Mouse (Mus musculus) right cerebral cortex, postnatal 10 days (tissue): Measurements from ENCODE around the gene Agpat2.

ENCODE experiments used
- DNase-seq, 2 experiments: peaks; one replicate each; pipeline ENCODE4 v3.0.0; 2021; ENCODE audit warnings: low spot score in 2 of 2

The Agpat2 gene

DNA sequence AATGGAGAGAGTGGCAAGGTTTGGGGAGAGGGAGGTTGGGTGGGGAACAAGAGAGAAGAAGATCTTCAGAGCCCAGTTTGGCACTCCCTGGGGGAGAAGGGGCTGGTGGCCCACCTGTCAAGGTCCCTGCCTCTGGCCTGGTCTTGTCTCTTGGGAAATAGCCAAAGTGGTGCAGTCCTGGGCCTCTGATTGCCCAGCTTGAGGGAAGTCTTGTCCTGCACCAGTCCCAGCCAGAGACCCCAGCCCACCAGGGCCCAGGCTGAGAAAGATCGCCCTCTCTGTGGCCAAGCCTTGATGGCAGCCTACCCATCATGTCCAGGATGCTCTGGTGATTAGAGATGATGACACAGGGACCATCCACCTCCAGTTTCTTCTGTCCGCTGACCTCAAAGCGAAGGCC is 7.3 kb downstream of the Agpat2 start:
- DNase-seq: no peak

DNA sequence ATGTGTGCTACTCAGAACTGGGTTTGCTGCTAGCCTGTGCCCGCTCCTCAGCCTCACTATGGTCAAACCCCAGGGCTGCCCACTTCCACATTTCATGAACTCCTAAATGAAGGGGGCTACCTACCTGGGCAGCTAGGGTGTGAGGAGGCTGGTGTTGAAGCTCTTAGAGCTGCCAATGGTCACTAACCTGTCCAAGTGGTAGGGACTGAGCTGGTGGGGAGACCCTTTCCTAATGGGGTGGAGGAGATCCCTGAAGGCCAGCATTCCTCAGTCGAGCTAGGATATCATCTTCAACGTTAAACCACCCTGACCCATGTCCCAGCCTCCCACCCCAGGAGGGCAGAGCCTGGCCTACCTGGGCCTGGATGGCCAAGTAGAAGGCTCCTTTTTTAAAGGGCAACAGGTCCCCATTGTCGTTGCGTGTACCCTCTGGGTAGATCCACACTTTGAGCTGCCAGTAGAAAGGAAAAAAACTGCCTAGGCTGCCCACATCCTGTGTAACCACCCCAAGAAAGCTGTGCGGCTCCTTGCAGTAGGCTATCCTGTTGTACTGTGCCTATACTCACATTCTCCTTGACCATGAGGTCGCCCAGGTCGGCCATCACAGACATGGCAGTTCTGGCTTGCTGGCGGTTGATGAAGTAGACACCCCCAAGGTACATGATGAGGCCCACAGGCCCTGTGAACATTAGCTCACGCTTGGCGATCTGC is 8.3 kb downstream of the Agpat2 start:
- DNase-seq: no peak

DNA sequence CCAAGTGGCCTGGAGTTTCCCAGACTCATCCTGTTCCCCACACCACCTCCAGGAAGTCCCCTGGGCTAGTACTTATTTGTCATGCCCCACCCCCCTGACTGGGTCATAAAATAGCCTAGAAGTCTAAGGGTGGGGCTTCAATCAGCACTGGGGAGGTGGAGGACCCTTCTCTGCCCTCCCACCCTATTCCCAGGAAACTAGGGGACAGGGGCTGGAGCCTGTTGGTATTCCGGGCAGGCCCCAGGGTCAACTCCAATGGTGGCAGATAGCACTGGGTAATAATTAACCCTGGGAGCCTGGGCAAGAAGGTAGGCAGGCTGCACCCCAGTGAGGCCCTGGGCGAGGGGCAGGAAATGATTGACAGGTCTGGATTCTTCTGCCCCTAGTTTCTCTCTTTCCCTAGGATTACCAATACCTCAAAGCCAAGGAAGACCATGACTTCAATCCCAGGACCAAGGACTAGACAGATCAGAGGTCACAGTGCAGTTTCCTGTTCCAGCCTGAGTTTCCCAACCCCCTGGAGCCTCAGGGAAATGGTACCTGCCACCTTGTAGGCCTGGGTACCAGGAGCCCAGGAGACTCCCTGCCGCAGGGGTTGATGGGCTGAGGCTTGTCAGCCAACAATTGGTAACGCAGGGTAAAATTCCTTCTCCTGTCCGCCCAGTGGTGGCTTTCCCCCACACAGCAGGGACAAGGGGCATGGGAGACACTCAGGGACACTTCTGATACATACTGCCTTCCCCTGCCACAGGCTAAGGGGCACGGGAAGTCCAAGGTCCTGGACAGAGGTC is 9.1 kb downstream of the Agpat2 start:
- no peak for DNase-seq

DNA sequence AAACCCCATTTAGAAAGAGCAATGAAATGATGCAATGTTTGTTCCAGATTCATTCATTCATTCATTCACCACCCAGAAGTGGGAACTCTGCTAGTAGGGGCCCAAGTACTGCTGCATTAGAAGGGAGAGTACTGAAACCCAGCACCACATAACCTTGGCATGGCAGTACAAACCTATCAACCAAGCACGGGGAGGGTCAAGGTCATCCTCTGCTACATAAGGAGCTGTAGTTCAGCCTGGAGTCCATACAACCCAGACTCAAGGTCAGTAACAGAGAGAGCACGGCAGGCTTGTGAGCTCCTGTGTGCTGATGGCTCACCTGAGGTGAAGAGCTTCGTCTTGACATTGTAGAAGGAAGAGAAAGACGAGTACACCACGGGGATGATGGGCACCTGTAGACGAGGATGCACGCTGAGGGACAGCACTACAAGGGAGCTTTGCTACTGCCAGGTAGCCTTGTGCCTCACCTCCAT is 9.7 kb downstream of the Agpat2 start:
- no peak for DNase-seq

DNA sequence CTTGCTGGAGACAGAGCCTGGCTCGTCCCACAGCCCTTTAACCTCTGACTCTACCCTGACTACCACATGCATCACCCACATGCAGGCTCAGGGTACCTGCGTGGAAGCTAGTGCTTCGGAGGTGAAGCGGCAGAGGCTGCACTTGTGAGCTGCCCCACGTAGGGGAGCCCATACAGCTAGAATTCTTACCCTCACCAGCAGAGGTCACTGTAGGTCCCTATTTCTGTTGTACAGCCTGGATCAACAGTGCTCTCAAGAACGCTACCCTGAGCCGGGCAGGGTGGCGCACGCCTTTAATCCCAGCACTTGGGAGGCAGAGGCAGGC is 10.2 kb downstream of the Agpat2 start:
- DNase-seq: peak in 1 of 2 experiments; percentile 44

DNA sequence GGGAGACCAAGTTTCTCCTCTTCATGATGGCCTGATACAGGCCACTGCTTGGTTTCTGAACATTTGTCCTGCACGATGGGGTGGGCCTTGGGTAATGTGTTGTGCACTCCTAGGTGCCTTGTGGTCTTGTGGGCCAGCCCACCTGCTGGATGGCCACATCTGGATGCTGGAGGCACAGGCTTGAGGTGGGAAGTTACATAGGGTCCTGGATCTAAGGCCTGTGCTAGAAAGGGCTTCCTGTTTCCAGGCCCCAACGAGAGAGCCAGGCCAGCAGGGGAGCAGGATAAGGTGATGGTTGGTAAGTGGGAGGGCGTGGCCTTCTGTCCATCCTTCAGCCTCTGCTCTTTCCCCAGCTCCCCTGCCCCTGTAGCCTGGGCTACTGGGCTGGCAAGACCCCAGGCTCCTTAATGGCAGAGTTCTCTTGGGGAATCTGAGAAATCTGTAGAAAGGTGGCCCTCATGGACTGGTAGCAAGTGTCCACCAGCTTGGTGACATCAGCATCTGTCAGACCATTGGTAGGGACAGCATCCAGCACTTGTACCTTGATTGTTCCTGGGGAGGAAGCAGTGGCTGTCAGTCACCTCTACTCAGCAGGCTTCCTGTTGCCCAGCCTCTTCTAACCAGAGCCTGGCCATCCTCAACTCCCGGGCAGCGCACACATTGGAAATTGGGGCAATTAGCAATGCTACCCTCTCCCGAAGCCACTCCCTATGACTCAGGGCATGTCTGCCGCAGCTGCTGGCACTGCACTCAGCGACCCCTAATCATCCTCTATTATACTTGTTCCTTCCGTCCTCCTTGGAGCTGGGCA is 10.8 kb downstream of the Agpat2 start:
- DNase-seq: no peak

DNA sequence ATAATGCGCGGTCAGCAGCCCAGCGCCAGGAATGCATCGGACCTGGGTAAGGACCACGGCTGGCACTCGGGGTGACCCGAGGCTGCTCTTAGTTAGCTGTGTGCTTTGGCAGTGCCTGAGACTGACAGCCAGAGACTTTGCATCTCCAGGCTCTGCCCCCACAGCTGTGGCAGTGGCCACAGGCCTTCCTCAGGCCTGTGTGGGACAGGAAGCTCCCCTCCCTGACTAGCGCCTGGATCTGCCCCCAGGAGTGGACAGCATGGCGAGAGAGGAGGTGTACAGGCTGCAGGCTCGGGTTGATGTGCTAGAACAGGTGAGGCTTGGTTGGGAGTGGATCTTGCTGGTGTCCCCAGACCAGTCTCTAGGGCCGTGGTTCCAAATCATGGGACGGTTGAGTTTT is 12.8 kb downstream of the Agpat2 start:
- no peak for DNase-seq

DNA sequence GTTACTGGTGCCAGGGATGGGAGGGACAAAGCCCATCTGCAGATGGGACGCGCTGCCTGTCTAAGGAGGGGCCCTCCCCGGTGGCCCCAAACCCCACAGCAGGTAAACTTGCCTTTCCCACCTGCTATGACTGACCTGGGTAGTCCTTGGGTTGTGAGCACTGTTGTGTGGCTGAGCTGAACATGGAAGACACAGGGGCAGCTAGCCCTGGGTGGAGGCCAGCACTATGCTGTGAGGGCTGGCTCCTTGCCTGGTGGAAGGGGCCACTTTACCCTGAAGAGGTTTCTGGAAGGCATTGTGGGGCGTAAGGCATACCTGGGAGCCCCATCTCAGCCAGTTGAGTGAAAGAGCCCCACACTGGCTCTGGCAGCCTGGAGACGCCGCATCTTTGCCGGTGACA is 13.3 kb downstream of the Agpat2 start:
- DNase-seq: no peak

DNA sequence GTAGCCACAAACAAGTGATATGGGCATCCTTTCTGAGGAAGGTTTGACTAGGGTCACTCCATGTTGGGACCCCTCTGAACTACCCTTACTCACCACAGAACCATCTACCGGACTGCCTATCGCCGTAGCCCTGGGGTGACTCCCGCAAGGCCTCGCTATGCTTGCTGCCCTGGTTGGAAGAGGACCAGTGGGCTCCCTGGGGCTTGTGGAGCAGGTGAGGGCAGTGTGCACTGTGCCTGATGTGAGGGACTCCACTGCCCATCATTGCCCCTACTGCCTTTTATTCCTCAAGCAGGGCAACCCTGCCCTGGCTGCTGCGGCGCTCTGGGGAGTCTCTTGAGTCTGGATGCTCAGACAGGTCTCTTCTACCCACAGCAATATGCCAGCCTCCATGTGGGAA is 13.9 kb downstream of the Agpat2 start:
- no peak for DNase-seq

DNA sequence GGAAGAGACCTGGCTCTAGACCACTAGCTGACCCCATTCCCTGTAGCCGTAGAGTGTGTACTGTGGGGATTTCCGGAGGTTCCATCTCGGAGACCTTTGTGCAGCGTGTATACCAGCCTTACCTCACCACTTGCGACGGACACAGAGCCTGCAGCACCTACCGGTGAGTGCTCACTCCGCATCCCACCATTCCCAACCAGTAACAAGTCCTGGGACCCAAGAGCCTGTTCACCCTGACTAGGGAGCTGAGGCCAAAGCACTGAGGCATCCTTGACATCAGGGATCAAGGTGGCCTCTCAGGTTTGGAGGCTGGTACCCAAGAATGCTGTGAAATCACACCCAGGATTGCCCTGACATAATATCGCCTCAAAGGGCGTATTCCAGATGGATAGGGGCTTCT is 14.9 kb downstream of the Agpat2 start:
- no peak for DNase-seq

DNA sequence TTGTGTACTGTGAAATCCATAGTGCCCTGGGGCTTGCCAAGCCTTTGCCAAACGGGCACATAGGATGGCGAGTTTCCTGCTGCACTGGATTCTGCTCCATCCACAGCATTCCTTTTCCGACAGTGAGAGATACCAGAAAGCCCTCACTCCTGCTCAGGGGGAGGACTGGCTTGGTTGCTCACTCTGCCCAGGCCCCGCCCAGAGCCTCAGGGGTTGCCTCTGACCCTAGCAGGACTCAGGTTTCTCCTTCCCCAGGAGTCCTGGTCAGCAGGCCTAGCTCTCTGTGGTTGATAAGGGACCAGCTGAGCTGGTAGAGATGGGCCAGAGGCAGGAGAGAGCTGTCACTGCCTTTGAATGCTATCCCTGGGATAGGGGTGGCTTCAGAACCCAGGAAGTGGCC is 15.6 kb downstream of the Agpat2 start:
- no peak for DNase-seq

DNA sequence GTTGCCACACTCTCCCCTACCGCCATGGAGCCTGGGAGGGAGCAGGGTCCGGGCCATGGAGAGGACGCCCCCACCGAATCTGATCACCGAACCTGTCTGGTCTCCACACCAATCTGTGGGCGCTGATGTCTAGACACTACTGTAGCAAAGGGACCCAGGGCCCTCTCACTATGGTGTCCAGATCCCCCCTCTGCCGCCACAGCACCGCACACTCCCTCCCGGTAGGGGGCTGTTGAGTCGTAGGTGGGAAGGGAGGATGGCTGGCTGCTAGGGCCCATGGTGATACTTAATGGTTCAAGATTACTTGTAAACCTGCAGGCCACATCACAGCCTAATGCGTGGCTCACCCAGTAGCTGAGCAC is 17.2 kb downstream of the Agpat2 start:
- DNase-seq: peak; percentile 51 to 56

DNA sequence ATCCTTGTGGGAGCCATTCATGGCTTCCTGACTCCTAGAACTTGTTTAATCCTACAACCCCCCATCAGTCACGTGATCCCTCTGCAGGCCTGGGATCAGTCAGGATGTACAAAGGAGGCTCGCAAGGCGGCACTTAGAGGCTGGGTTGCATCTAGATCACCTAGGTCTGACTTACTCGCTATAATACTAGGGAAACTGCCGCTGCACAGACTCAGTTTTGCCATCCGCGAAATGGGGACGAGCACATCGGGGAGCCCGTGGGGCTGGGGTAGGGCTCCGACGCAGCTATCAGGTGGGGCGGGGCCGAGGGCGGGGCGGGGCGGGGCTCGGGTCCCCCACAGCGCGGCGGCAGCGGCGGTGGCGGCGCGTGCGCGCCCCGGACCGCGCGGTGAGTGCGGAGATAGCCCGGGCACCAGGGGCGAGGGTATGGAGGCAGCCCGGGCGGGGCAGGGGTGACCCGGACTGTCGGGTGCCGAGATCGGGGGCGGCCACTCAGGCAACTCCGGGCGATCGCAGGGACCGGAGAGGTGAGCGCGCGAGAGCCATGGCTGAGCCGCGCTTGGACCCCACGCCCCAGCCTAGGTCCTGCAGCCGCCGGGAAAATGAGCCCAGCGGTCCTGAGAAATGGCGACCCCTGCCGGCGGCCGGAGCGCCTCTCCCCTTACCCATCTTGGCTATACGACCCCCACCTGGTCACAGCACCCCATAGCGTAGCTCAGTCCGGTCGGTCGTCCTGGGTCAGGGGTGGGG is 17.7 kb downstream of the Agpat2 start, which contains the start of gene Gm20532:
Gene Gm20532, plus strand, starts transcription at position 346 of the 750 bp plus-strand sequence.
- peak; percentile 68 to 71 for DNase-seq

DNA sequence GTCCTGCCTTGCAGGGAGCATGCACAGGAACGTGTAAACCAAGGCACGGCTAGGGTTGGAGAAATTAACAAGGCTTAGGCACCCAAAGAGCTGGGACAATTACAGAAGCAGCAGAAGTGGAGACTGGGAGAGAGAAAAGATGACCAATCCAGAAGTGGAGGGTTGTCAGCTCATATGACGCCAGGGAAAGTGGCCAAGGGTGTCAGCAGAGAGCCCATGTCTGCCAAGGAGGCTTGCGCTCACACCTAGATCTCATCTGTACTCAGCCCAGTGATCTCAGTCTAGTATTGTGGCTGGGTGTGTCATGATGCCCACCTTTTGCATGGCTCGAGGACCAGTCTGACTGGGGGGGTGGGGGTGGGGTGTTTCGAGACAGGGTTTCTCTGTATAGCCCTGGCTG is 18.5 kb downstream of the Agpat2 start:
- DNase-seq: no peak

DNA sequence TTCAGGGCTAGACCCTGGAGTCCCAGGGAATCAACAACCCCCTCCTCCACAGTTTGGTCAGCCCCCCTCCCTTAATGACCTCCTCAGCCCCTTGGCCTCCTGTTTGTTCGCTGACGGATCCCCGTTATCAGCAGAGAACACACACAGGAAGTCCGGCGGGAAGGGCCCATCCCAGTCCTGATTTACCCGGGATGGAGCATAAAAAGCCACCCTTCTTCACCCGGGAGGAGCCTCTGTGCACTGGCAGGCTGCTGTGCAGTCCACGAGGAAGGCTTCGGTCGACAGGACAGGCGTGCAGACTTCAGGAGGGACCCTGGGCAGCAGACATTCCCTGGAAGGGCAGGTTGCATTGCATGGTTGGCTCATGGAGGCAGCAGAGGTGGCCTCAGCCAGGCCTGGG is 20.6 kb downstream of the Agpat2 start:
- no peak for DNase-seq

DNA sequence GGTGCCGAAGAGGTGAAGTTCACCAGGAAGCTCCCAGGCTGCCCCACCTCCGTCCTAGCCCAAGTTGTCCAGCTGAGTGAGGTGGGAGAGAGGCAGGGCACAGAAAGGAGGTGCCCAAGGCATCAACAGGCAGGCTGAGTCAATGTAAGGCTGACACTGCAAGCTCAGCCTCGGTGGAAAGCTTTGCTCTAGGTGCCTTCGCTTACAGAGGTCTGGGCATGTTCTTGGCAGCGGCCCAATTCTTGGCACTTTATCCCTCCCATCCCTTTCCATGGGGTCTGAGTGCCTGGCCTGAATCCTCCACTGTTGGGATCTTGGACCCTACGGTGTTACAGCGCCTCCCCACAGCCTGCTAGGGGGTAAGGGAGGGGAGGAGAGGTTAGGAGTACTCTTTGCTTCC is 21.5 kb downstream of the Agpat2 start:
- no peak for DNase-seq

DNA sequence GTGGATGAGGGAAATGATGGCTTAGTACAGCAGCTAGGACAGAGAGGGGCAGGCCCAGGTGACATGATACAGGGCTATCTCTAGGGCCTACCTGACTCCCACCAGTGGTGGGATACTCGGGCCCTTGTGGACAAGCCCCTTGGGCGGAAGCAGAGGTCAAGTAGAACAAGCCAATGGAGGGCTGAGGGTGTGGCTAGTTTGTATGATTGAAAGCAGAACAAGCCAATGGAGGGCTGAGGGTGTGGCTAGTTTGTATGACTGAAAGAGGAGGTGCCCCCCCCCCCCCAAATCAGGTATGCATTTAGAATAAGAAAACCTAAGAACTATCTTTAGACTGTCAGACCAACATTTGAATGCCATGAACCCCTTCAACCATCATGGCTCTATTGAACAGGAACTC is 22.0 kb downstream of the Agpat2 start:
- DNase-seq: no peak

DNA sequence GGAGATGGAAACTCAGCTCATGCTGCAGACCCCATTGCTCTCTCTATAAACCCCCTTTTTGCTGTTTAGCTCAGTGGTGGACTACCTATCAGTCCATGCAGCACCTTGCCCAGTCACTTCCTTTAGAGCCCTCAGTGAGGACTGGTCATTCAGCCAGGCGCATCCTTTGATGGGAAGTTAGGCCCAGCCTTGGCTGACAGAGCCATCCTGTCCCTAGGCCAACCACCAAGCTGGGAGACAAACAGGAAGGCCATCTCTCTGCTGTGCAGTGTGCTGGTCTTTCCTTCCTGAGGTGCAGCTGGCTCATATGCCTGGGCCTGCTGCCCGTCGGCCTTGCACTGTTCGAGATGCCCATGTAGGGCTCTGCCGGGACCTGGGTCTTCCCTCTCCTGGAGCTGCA is 23.5 kb downstream of the Agpat2 start:
- DNase-seq: no peak

DNA sequence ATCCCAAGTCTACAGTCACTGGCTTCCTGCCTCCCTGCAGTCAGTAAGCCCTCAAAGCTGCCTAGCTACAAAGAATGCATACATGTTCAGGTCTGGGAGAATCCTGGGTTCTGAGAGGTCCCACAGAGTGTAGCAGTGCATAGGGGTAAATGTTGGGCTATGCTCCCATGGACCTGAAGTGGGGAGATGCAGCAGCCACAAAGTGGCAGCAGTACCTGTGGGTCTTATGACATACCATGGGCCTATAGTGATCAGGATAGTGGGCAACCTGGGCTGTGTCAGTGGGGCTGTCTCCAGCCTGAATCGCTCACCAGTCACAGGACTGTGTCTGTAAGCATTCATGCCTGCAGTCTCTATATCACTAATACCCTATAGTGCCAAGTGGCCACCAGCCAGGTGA is 24.5 kb downstream of the Agpat2 start, which contains the start of gene Egfl7:
Gene Egfl7, plus strand, starts transcription at position 301 of the 400 bp plus-strand sequence.
- no peak for DNase-seq

DNA sequence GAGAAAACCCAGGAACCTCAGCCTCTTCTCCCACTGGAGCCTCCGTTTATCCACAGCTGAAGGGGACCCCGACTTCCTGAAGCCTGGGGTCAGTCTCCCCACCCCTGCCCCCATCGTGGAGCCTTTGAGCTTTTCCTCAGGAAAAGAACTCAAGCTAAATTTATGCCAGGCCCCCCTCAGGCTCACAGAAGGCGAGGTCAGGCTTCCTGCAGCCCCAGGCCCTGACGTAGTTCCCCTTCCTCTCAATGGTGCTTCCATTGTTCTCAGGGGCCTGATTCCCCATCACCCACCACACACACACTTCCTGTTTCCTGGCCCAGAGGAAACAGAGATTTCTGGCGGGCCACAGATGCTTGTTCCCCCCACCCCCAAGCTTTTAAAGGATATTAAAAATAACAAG is 25.8 kb downstream of the Agpat2 start:
- peak in 1 of 2 experiments; percentile 43 for DNase-seq

DNA sequence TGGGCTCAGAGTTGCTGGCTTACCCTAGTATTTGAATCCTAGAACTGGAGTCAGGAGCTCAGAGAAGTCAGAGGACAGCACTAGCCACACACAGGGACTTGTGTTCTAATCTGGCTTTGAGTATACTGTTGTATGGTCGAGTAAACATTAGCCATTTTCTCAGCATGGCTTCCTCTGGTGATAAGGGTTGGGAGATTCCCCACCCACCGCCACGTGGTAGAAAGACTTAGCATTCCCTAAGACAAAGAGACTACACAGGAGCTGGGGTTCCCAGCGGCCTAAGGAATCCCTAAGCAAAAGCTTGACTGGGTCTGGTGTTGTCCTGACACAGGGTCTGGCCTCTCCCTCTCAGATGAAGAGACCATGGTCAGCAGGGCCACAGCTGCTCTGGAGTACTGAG is 27.8 kb downstream of the Agpat2 start:
- DNase-seq: no peak

DNA sequence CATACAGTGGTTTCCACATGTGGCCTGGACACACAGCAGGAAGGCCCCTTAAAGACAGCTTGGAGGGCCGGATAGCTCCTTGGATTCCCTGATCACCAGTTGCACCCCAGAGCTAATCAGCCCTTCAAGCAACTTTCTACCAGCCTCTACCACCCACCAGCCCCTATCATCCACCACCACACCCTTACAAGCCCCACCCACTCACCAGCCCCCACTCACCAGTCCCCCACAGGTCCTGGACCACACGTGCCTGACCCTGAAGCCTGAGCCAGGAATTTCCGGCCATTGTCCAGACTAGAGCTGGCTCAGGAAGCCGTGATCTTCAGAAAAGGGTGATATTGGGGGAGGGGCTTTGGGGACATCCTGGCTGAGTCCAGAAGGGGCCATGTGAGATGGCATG is 28.4 kb downstream of the Agpat2 start:
- DNase-seq: peak in 1 of 2 experiments; percentile 29
